Mouse (Mus musculus) liver, embryonic 16.5 days (tissue): ENCODE measurements around the gene Timm44. TPM values are rescaled to one million over a fixed set of nuclear protein-coding genes. Genes with fewer than 3 reads are reported as not detected.

Source experiments
- ATAC-seq: fragments of 200-750 bp; cut with Nextera tagmentation; 2 replicates; pipeline ENCODE4 v1.8.0; 2017; ENCODE audit warnings: low read depth, mild to moderate bottlenecking, moderate number of reproducible peaks, moderate library complexity
- H3K27ac ChIP-seq: fragments of 300-500 bp; sonication (generic); 2 replicates; pipeline ENCODE4 v1.5.1; 2014; ENCODE audit warnings: mild to moderate bottlenecking, low read length
- H3K27me3 ChIP-seq: fragments of 300-500 bp; sonication (generic); 2 replicates; pipeline ENCODE4 v1.6.1; 2014; ENCODE audit warnings: low read depth, low read length, mixed read lengths; ENCODE audit not compliant: control insufficient read depth, insufficient read depth
- H3K36me3 ChIP-seq: fragments of 300-500 bp; sonication (generic); 2 replicates; pipeline ENCODE4 v1.6.1; 2014; ENCODE audit warnings: mild to moderate bottlenecking; ENCODE audit not compliant: control insufficient read depth, insufficient read depth
- H3K4me1 ChIP-seq: fragments of 300-500 bp; sonication (generic); 2 replicates; pipeline ENCODE4 v1.6.1; 2014; ENCODE audit warnings: low read depth, low read length, mixed read lengths; ENCODE audit not compliant: control insufficient read depth
- H3K4me2 ChIP-seq: fragments of 300-500 bp; sonication (generic); 2 replicates; pipeline ENCODE4 v1.6.1; 2014; ENCODE audit warnings: low read depth, low read length, mixed read lengths
- H3K4me3 ChIP-seq: fragments of 300-500 bp; sonication (generic); 2 replicates; pipeline ENCODE4 v1.5.1; 2014; ENCODE audit warnings: low read depth, mild to moderate bottlenecking, low read length
- H3K9ac ChIP-seq: fragments of 300-500 bp; sonication (generic); 2 replicates; pipeline ENCODE4 v1.6.1; 2014; ENCODE audit warnings: low read depth, low read length
- H3K9me3 ChIP-seq: fragments of 300-500 bp; sonication (generic); replicated peaks from 2 replicates; pipeline ENCODE4 v1.6.1; 2016; ENCODE audit warnings: low read length; ENCODE audit not compliant: control insufficient read depth
- WGBS: fragments of 180-500 bp; shearing (Covaris S2); extraction: QIAGEN DNeasy Blood & Tissue Kit; methylation state at CpG from one replicate; pipeline ENCODE4 v1.1.7; 2014; ENCODE audit not compliant: insufficient replicate concordance; 5-methylcytosine and 5-hydroxymethylcytosine counted together
- polyA plus RNA-seq: library from polyadenylated mRNA; unstranded; fragments of >200 nt; fragmentation: Nextera tagmentation; extraction: Ambion mirVana; gene quantifications from 2 replicates; pipeline ENCODE4 v1.2.1, GENCODE M21; 2015

Gene Timm44
- polyA plus RNA-seq, 1 experiment from 2014 or later = 30.0 TPM

DNA sequence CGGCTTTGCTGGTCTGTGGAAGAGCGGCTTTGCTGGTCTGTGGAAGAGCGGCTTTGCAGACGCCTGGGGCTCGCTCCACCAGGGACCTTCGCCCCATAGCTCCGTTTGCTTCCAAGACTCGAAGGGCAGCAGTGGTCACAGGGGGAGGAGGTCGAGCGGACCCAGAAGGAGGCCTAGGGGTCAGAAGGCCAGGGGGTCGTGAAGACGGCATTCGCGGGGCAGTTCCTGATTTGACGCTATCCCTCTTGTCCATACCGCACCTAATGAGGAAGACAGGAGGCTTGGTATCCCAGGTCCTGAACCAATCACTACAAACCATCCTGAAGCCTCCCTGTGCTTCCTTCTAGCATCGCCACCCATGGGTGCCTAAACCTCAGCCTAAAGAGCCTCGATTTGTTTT is 59.4 kb downstream of the Timm44 start:
- H3K36me3 ChIP-seq = no peaks in the 10 kb centered on the region
- H3K4me2 ChIP-seq = peak overlapping the region; percentile 65
- no peaks in the 10 kb centered on the region for H3K9me3 ChIP-seq
- H3K4me3 ChIP-seq = no peak overlapping the region
- H3K27me3 ChIP-seq = peaks cover 49% of the 10 kb centered on the region
- ATAC-seq = no peak
- peaks cover 23% of the 10 kb centered on the region for H3K4me1 ChIP-seq
- WGBS = 18% methylated on average over 18 of the region's 18 CpGs
- H3K9ac ChIP-seq = no peak overlapping the region
- no peak overlapping the region for H3K27ac ChIP-seq

- peak; percentile 74 for ATAC-seq
- Histone ChIP-seq H3K4me2 (peak overlapping the region; percentile 66), H3K4me3 (peak overlapping the region; percentile 48), H3K4me1 (peaks cover 23% of the 10 kb centered on the region), H3K36me3 (no peaks in the 10 kb centered on the region), H3K27me3 (peaks cover 49% of the 10 kb centered on the region), H3K9ac (no peak overlapping the region), H3K27ac (peak overlapping the region; percentile 66), H3K9me3 (no peaks in the 10 kb centered on the region)
- 2% methylated on average over 33 of the region's 33 CpGs for WGBS
These were observed 61.4 kb downstream of the Timm44 start for GRCm38 (mm10) chr8:4214006-4214980.

DNA sequence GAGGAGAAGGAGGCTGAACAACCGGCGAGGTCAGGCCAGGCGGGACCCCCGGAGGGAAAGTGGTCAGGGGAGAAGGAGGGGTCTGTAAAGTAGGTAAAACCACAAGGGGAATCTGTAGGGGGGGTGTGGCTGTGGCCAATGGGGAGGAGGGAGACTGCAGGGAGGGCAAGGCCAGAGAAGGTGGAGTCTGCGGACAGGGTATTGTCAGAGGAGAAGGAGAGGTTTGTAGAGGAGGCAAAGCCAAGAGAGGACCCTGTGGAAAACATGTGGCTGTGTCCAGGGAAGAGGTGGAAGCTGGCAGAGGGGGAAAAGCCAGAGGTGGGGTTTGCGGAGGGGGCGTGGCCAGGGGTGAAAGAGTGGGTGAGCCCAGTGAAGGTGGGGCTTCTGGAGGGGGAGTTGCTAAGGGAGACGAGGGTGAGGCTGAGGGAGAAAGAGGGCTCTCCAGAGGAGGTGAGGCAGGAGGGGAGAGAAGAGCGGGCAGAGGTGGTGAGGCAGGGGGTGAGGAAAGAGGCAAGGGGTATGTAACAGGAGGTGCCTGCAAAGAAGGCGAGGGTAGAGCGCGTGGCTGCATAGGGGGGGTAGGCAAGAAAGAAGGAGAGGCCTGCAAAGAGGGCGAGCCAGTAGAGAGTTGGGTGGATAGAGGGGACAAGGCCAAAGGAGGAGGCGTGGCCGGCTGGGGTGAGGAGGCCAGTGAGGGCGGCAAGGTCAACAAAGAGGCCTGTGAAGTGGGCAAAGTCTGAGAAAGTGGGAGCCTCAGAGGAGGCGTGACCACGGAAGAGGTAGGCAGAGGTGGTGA is 62.3 kb downstream of the Timm44 start:
- under 1% methylated on average over 18 of the region's 18 CpGs for WGBS
- peak; percentile 73 for ATAC-seq
- Histone ChIP-seq H3K36me3 (no peaks in the 10 kb centered on the region), H3K9me3 (no peaks in the 10 kb centered on the region), H3K27ac (peak overlapping the region; percentile 66), H3K4me1 (peaks cover 23% of the 10 kb centered on the region), H3K4me3 (peak overlapping the region; percentile 48), H3K27me3 (peaks cover 49% of the 10 kb centered on the region), H3K4me2 (peak overlapping the region; percentile 66), H3K9ac (no peak overlapping the region; the same call in 1 of the 2 replicates)

DNA sequence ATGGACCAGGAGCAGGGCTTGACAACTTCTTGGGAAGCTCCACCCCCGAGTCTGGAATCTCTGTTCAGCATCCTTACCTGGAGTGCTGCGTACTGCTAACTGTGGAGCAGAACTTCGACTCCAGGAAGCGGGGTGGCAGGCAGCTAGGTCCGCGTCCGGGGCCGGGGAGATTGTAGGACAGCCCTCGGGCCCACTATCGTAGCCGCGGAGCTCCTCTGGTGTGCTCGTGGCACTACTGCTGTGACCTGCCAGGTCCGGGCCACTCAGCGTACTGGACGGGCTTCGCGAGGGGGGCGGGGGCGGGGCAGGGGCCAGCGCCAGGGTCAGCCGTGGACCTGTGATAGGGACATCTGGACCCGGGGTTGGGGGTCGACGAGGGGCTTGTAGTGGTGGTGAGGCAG is 62.9 kb downstream of the Timm44 start:
- WGBS = 1% methylated on average over 24 of the region's 25 CpGs
- no peaks in the 10 kb centered on the region for H3K9me3 ChIP-seq
- no peak for ATAC-seq
- peaks cover 45% of the 10 kb centered on the region for H3K27me3 ChIP-seq
- H3K4me2 ChIP-seq = peak overlapping the region; percentile 66
- no peaks in the 10 kb centered on the region for H3K36me3 ChIP-seq
- peak overlapping the region; percentile 48 for H3K4me3 ChIP-seq
- H3K4me1 ChIP-seq = peaks cover 23% of the 10 kb centered on the region
- H3K27ac ChIP-seq = peak overlapping the region; percentile 18; the same call in 1 of the 2 replicates
- no peak overlapping the region; the same call in 1 of the 2 replicates for H3K9ac ChIP-seq

DNA sequence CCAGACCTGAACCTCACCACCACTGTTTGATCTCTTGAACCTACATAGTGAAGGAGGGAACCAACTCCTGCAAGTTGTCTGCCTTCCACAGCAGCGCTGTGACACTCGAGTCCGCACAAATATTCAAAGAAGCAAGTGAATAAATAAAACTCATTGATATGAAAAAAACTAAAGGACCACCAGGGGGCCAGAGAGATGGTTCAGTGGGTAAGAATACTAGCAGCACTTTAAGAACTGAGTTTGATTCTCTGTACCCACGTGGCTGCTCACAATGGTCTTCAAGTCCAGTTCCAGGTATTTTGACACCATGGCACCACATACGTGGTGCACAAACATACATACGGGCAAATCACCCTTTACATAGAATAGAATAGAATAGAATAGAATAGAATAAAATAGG is 64.6 kb downstream of the Timm44 start:
- no peak overlapping the region for H3K4me2 ChIP-seq
- H3K9me3 ChIP-seq = no peaks in the 10 kb centered on the region
- H3K36me3 ChIP-seq = no peaks in the 10 kb centered on the region
- no peak overlapping the region for H3K9ac ChIP-seq
- H3K4me1 ChIP-seq = peaks cover 27% of the 10 kb centered on the region
- H3K4me3 ChIP-seq = no peak overlapping the region
- 65% methylated on average over 6 of the region's 6 CpGs for WGBS
- no peak overlapping the region for H3K27ac ChIP-seq
- H3K27me3 ChIP-seq = peaks cover 33% of the 10 kb centered on the region
- no peak for ATAC-seq

Other genes with a start within 250 kb of the Timm44 start
- 2.5 and 3.3 TPM in 2 replicates for gene Cd209f, start 170.1 kb downstream of the Timm44 start, polyA plus RNA-seq
- 0.12 and 0.21 TPM in 2 replicates for gene Cd209g, start 141.8 kb downstream of the Timm44 start, polyA plus RNA-seq
- gene Evi5l, start 109.3 kb downstream of the Timm44 start, polyA plus RNA-seq = 5.7 and 6.0 TPM in 2 replicates
- 0.32 and 0.47 TPM in 2 replicates for gene Prr36, start 58.5 kb downstream of the Timm44 start, polyA plus RNA-seq
- 0.30 and 0.38 TPM in 2 replicates for gene Lrrc8e, start 49.1 kb downstream of the Timm44 start, polyA plus RNA-seq
- 8.6 and 9.5 TPM in 2 replicates for gene Map2k7, start 37.2 kb downstream of the Timm44 start, polyA plus RNA-seq
- gene Gm49320, start 37.0 kb downstream of the Timm44 start, polyA plus RNA-seq = not detected in 2 replicates
- gene Tgfbr3l, start 27.7 kb downstream of the Timm44 start, polyA plus RNA-seq = 0.82 and 1.1 TPM in 2 replicates
- gene Snapc2, start 22.8 kb downstream of the Timm44 start, polyA plus RNA-seq = 14.0 and 14.1 TPM in 2 replicates
- gene Ctxn1, start 16.6 kb downstream of the Timm44 start, polyA plus RNA-seq = 1.3 and 1.5 TPM in 2 replicates
- gene Ccl25, start 49.3 kb upstream of the Timm44 start, polyA plus RNA-seq = 5.3 and 6.5 TPM in 2 replicates
- 80.1 and 85.0 TPM in 2 replicates for gene Elavl1, start 49.5 kb upstream of the Timm44 start, polyA plus RNA-seq
- gene Cers4, start 217.1 kb upstream of the Timm44 start, polyA plus RNA-seq = 1.5 and 1.7 TPM in 2 replicates